Mouse (Mus musculus) adrenal gland, postnatal 14 days (tissue): ENCODE results near the gene Zfp3. TPM values are rescaled to one million over a fixed set of nuclear protein-coding genes. Genes with fewer than 3 reads are reported as not detected.

Source experiments
- DNase-seq: peaks from one replicate; pipeline ENCODE4 v3.0.0; 2021; ENCODE audit warnings: mixed read lengths
- long read RNA-seq, 2 experiments: library from polyadenylated mRNA; stranded (forward); transcript quantifications; one replicate each; pipeline ENCODE4 v2.0.0; 2021
- total RNA-seq: library from RNA; stranded (reverse); gene quantifications from 2 replicates; pipeline ENCODE4 v1.2.3, GENCODE M21; 2021

Gene Zfp3
- 8.7 and 10.3 TPM in 2 replicates for total RNA-seq
- long read RNA-seq, experiment 1, transcript Zfp3-201 (2 exons, 2,061 nt), result major isoform, 12 of 14 reads
- long read RNA-seq, experiment 1, partial matches to known transcripts, result 0 of 14 reads
- long read RNA-seq, experiment 1, other reads (novel, unspliced or antisense), result 2 of 14 reads
- long read RNA-seq, experiment 2, partial matches to known transcripts, result 0 of 2 reads
- long read RNA-seq, experiment 2, other reads (novel, unspliced or antisense), result 0 of 2 reads

DNA sequence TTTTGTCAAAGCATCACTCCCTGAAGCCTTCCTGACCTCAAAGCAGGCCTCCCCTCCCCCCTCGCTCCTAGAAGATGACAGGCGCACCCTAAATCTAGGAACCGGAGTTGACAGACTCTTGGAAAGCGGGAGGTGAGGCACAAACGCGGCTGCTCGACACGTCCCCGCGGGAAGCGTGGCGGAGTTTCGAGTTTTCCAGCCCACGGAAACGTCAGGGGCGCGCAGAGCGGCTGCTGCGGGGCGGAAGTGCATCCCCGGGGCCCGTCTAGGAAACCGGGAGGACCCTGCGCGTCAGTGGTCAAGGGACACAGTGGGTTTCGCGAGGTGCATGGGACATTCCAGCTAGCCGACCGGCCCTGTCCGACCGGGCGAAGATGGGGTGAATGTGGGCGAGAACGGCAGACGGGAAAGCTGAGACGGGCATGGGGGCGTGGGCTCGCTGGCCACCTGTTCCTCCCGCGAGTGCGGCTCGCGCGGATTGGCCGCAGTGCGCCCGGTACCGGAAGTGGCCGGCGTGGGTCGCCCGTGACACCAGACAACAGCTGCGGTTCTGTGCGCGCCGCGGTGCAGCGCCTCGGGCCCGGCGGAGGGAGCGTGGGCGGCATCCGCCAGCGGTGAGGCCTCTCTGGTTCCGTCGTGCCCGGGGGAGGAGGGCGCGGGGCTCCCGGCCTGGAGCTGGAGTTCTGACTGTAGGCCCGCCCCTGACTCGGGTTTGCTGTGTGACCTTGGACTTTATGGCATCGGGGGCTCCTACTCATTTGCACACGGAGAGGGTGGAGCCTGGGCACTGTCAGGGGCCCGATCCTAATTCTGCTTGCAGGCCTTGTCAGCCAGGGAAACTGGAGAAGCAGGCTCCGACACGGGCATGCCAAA lies at the start of gene Zfp3:
Gene Zfp3 (plus strand): TSS at position 274 of the 873 bp plus-strand sequence.
- DNase-seq, result peak; percentile 92

DNA sequence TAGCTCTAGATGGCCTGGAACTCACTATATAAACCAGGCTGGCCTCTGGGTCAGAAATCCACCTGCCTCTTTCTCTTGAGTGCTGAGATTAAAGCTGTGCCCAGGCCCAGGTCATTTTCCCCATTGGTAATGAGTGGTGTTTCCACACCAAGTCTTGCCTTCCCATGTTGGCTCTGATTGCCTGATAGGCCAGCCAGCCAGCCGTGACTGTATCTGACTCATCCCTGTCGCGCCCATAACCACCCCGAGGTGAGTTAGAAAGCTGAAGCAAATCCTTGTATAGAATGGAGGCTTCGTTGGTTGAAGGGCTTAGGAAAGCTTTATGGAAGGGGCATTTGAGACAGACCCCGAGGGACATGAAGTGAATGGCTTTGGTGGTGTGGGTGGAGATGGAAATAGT lies 48.2 kb upstream of the Zfp3 start:
- DNase-seq, result peak; percentile 66

DNA sequence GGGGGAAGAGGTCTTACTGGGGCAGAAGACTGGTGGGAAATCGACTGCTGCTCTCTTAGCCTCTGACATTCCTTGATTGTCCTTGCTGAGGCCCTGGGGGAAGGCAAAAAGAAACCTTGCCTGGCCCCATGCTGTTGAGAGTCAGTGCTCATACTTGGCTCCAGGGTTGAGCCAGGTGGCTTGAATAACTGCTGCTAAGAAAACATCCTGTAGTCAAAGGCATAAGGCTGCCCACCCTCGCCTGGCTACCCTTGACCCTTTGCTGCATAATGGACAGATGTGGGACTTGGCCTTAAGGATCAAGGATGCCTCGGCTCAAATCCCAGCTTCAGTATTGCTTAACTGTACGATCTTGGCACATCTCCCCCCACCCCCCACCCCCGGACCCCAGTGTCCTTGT lies 45.5 kb upstream of the Zfp3 start:
- DNase-seq, result peak; percentile 59

DNA sequence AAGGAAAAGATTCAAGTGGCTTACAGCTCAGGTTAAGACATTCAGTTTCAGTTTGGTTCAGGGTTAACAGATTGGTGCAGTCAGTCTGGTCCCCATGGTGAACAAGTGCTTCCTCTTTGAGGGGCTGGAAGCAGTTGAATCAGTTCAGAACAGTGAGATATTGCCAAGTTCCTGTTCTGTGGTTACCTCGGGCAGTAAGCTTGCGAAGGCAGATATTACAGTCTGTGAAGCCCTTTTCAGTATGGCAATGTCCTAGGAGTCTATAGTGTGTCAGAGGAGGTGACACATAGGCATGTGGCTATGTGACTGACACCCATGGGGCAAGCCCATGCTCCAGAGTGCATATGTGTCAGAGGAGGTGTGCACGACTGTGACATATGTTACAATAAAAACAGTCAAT lies 43.4 kb upstream of the Zfp3 start:
- DNase-seq, result no peak

DNA sequence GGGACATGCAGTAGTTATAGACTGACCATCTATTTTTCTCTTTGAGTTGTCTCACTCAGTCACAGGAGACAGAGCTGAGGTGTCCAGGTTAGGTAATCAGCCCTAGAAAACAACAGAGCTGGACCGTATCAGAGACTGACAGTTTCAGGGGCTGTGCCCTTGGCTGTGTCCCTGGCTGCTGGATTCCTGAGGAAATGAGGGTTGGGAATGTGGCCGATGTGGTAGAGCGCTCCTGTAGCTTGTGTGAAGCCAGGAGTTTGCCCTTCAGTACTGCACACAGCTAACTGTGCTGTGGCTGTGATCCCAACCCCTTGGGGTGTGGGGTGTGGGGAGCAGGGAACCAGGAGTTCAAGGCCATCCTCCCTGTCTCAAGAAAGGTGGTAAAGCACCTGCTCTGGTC lies 42.9 kb upstream of the Zfp3 start:
- DNase-seq, result peak; percentile 62

DNA sequence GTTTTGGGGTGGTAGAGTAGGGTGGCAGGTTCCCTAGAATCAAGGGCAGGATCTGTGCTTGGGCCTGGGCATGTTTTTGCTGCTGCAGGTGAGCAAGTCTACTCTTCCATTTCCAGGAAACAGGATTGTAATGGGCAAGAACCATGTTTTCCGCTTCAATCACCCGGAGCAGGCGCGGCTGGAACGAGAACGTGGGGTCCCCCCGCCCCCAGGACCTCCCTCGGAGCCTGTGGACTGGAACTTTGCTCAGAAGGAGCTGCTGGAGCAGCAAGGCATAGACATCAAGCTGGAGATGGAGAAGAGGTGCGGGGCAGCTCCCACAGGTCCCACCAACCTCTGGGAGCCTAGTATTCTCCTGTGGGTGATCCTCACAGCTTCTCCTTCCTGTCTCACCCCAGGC lies 39.3 kb upstream of the Zfp3 start:
- no peak for DNase-seq

DNA sequence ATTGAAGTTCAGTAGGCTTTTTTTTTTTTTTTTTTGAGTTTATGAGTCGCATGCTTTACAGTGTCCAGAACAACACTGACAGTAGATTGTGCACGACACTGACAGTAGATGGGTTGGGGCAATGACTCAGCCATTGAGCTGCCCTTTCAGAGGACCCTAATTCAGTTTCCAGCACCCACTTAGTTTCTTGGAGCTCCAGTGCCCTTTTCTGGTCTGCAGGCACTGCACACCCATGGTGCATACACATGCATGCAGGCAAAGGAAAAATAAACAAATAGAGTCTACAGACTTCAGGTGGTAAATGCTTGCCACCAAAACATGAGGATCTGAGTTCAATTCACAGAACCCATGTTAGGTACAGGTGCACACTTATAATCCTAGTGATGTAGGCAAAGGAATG lies 37.4 kb upstream of the Zfp3 start:
- DNase-seq, result no peak

DNA sequence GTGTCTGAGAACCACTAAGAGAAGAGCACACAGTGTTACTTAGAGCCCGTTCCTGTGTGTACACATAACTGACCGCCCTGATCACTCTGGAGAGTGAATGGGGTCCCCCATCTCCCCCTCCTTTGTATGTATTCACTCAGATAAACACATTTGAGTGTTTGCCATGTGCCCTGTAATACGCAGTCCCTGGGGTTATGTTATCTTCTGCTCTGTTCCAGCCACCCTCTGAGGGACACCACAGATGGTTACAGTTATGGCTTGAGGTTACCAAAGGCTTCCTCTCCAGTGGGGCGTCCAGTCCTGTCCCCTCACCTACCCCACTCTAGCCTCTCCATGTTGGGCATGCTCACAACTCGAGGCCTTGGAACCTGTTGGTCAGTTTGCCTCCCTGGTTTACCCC lies 36.6 kb upstream of the Zfp3 start:
- DNase-seq, result no peak

DNA sequence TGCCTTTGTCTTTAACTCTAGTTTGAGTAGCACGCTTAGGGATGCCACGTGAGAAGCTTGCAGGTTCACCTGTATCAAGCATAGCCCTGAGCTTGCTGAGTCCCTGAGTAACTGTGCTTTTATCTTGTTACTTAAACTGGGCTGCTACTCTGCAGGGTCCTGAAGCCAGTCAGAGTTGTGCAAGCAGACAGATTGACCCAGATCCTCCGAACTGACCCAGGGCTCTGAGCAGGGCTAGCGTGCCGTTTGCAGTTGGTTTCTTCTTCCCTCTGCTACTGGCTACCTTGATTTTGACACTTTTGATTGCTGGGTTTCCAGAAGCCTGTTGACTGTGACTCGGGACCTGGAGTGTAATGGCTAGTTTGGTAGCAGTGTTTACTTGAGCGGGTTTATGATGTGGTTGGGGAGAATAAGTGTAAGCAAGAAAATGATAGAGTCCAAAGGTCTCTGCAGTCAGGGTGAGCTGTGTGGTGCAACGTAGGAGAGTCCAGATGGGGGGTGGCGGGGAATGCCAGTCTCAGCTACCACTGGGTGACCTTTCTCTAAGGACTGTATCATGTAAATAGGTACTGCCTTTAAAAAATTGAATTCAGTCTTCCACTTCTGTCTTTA lies 33.5 kb upstream of the Zfp3 start:
- DNase-seq, result peak; percentile 45

DNA sequence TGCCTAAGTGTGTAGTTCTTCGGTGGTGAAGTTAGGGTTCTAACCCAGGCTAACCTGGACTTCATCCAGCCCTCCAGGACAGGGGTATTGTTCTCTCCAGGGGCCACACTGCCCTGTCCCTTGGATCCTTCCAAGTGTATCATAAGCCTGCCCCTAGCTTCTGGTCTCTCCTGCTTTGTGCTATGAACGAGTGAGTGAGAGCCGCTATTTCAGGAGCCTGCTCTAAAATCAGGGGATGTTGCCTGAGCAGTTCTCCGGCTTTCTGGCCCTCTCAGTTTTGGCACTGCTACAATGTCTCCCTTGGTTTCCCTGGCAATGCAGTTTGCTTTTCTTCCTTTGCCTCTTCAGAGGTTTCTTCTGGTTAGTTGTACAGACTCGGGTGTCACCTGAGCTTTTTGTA lies 32.8 kb upstream of the Zfp3 start:
- DNase-seq, result no peak

DNA sequence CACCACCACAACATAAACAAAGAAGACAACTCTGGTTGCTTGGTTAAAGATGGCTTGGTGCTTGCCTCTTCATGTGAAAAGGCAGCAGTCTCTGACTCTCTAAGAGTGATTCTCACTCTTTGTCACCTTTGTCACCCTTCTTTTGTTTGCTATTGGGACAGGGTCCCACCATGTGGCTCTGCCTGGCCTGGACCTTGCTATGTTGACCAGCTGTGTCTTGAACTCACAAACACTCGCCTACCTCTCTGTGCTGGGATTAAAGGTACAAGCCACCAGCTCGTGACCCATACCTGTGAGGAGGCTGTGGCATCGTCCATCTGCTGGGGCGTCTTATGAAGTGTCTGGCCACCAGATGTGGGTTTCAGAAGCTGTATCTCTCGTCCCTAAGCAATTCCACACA lies 30.8 kb upstream of the Zfp3 start:
- DNase-seq, result no peak

DNA sequence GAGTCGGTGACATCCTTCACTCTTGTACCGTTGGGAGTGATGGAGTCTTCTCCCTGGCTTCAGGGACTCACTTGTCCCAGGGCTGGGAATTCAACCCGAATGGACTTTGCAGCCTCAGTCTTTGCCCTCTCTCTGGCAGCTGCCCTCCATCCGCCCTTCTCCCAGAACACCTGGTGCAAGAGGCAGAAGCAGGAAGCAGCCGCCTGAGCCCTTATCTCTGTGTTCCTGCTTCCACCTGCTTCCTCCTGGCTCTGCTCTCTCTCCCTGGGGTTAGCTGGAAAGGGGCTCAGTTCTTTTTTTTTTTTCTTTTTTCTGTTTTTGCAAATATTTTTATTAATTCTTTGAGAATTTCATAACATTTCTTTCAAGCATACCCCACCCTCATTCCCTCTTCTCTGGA lies 26.3 kb upstream of the Zfp3 start:
- no peak for DNase-seq

DNA sequence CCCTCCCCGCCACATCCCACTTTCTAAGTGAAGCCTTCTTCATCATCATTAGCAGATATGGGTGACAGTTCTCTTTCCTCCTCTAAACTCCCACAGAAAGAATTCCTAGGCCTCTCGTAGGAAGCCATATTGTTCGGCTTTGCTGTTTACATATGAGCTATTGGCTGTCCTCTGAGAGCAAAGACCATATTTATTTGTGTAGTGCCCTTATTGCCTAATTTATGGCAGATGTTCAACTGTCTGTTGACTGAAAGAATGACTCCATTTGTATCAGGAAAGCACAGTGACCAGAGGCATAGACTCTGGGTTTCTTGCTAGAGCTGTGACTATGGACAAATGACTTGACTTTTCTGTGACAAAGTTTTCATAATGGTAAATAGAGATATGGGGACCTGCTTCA lies 22.4 kb upstream of the Zfp3 start:
- no peak for DNase-seq

DNA sequence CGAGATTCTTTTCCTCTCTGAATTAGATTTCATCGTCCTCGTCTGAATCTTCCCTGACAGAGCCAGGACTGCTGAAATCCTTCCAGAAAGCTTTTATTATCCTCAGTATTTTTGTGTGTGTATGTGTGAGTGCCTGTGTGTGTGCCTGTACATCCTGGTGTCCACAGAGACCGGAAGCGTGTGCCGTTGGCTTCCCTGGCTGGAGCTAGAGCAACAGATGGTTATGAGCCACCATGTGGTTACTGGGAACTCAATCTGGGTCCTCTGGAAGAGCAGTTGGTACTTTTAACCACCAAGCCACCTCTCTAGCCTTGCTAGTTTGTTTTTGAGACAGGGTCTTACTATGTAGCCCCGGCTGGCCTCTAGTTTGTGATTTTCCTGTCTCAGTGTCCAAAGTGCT lies 21.9 kb upstream of the Zfp3 start:
- DNase-seq, result no peak

DNA sequence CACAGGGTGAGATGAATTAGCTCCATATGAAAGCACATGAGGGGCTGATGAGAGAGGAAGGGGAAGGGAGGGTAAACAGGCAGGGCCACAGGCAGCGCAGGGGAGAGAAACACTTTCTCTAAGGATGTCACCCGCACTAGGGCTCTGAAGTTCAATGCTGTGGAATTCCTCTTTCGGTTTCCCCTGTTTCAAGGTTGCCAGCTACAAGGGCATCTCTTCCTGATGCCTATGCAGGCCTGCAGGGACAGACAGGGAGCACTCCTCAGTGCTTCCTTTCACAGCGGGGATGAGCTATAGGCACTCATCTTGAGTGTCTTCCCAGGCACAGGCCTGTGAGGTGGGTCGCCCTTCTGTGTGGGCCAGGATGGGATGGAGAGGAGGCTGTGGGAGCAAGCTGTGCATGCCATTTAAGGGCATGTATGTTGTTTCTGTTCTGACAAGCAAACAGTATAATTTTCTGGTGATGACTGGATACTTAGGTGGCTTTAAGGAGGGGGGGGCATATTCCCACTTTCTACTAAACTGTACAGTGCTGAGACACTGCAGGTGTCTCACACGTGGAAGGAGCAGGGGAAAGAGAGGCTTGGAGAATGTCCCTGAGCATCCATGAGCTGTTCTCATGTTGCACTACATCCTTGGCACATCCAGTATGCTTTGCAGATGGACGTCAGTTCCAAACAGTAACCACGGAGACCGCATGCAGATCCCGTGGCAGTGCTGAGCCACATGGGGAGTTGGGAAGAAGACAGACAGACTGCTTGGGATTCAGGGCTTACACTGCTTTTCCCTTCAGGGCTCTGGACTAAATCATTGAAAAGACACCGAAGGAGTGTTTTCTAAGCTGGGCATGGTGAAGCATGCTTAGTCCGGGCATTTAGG lies 21.2 kb upstream of the Zfp3 start:
- peak; percentile 53 for DNase-seq

DNA sequence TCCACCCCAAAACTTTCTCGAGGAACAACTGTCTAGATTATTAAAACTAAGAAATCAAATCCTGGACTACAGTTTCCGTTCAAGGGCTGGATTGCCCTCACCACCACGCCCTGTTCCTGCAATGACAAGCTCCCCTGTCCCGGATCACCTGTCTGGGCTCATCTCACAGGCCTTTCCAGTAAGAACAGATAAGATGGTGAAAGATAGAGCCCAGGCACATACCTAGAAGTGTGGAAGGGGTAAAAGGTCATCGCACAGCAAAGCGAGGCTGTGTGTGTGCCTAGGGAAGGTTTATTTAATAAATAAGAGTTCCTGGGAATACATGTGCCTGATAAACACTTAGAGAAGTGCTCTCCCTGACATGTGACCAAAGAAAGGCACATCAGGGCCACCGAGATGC lies 18.4 kb upstream of the Zfp3 start:
- DNase-seq, result no peak

DNA sequence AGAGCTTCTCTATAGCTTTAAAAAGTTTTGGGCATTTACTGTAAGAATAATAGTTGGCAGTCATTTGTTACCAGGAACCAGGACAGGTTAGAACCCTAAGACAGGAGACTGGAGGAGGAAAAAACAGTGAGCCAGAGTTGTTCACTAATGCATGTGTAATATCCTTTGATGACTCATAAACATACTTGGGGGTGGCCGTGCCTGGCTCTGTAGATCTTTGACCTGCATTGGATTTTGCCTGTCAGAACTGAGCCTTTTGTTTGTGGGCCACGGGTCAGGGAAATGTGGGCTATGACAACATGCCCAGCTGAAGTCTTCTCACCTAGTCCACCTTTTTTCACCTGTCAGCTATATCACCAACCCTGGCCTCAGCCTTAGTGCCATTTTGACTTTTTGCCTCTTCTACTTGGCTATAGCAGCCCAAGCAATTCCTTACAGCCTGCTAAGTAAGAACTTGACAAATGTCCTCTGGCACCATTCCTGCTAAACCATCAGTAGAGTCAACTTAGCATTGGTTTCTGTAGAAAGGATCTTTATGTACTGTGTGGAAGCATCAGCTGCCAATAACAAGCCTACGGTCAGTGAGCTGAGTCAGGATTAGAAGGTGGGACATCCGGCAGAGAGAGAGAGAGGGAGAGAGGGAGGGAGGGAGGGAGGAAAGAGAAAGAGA lies 16.0 kb upstream of the Zfp3 start:
- no peak for DNase-seq

DNA sequence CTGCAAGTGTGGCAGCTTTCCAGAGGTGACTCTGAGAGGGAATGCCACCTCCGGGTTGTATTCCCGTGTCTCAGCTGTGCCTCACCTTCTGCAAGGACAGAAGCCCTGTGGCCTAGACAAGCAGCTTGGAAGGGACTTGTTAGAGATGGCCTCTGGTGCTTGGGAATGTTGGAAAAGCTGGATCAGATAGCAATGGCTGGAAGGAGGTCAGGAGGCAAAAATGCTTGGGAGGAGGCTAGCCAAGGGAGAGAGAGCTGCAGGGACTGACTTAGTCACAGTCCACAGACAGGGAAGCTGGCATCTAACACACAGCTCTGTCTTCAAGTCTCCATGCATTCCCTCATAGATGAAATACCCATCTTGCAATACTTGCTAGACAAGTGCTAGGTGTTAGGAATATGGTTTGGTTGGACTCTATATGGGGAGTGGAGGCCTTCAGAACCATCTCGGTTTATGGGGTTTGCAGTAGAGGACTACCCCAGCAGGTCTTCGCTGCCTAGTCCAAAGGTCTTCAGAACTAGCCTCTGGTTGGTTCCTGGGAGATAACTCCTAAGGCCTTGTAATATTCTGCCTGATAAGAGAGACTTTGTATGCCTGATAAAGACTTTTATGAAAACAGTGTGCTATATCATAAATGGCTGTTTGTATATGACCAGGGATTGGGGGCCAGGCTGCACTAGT lies 11.5 kb upstream of the Zfp3 start:
- DNase-seq, result no peak

DNA sequence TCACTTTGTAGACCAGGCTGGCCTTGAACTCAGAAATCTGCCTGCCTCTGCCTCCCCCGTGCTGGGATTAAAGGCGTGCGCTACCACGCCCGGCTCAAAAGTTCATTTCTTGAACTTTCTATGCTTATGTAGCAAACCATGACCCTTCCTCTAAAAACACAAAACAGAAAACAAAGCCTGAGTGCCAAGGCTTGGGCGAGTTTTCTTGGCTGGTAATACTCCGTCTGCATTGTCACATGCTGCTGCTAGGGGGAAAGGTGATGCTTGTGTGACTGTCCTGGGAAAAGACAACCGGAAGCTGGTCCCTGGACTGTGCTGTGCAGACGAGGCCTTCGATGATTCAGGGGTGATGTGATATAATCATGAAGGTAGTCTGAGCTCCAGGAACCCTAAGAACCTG lies 10.9 kb upstream of the Zfp3 start:
- no peak for DNase-seq

DNA sequence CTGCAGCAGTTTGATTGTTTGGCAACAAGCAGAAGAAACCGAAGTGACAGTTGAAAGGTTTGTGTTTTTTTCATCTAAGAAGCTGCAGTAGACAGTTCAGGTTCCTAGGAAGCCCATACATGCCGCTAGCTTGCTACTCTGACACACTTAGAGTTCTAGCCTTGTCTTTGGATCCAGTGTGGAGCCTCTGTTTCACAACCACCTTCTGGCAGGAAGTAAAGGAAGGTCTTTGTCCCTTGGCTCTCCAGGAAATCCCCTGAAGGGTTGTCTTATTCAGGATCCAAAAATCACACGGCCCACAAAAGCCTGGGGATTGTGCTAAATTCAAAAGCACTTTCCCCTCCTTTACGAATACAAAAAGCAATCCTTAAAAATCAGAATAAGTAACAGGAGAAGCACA lies 9.5 kb upstream of the Zfp3 start:
- DNase-seq, result peak; percentile 30

DNA sequence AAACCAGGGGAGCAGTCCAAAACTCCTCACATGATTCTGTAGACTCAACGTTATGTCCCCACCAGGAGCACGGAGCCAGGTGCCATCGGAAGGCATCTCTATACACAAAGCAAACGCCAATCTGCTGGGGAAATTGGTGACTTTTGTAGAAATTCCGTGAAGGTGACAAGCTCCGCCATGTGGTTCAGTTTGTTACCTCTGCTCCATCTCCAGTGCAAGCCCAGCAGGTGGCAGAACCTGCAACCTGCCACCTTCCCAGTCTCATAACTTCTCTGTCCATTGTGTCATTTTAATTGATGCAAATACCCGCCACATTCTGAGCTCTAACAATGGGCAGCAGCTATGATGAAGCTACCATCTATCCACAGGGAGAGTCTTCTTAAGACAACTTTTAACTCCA lies 9.1 kb upstream of the Zfp3 start:
- DNase-seq, result no peak
